Mouse (Mus musculus): Measurements from ENCODE around the gene Pa2g4. TPM values are rescaled to one million over a fixed set of nuclear protein-coding genes. Genes with fewer than 3 reads are reported as not detected.

Pa2g4 gene
- polyA plus RNA-seq, 2 experiments: 113 to 163 TPM

DNA sequence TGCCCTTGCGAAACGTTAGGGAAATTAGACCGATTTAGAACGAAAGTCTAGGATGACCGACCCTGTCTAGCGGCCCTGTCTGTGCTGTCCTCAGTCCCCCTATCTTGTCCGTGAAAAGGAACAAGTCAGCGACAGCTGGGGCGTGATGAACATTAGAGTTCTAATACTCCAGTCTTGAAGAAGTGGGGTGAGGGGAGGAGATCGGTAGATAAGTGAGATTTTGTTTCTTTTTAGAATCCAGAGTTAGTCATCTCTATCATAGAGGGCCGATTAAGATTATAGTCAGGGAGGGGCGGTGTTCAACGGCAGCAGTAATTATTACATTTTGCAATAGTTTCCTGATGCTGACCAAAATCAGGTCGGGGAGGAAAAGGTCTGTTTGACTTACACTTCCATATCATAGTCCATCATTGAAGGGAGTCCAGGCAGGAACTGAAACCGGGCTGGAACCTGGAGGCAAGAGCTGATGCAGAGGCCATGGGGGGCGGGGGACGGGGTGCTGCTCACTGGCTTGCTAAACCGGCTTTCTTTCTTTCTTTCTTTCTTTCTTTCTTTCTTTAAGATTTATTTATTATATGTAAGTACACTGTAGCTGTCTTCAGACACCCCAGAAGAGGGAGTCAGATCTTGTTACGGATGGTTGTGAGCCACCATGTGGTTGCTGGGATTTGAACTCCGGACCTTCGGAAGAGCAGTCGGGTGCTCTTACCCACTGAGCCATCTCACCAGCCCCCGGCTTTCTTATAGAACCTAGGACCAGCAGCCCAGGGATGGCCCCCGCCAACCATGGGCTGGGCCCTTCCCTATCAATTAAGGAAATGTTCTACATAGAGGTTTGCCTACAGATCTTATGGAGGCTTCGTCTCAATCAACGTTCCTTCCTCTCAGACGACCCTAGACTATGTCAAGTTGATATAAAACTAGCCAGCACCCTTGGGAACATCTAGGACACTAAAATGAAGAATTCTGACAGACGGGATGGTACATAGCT lies 39.1 kb downstream of the Pa2g4 start:
- no peaks in the 10 kb centered on the region for H3K36me3 ChIP-seq (replicated peaks; ENCODE audit: control insufficient read depth, insufficient read depth, low read depth)
- H3K4me2 ChIP-seq (ENCODE audit: low read depth): peak overlapping the region; percentile 97
- H3K9me3 ChIP-seq (ENCODE audit: control insufficient read depth, low read length): no peaks in the 10 kb centered on the region
- ATAC-seq (ENCODE audit: insufficient read depth): peak; percentile 30; the same call in 1 of the 2 replicates
- TF ChIP-seq EP300 (IDR thresholded peaks at IDR 0.05; ENCODE audit: low read depth): no peak; the same call in 1 of the 2 replicates
- TF ChIP-seq CTCF (IDR thresholded peaks at IDR 0.05; ENCODE audit: low read depth): no peak
- H3K4me1 ChIP-seq (replicated peaks; ENCODE audit: control insufficient read depth in 2 of 2, insufficient read depth in 2 of 2, low read length in 1 of 2): peaks cover 11 to 18% of the 10 kb centered on the region in 2 experiments
- H3K4me3 ChIP-seq (ENCODE audit: insufficient read depth in 1 of 2, low read depth in 2 of 2, low read length in 2 of 2): peak overlapping the region; percentile 67 to 82
- DNase-seq (ENCODE audit: low read depth in 3 of 3, low spot score in 3 of 3): no peak
- H3K27ac ChIP-seq: peak overlapping the region; percentile 78
- H3K9ac ChIP-seq (replicated peaks): peak overlapping the region; percentile 75
- 22% methylated on average over 28 of the region's 28 CpGs for WGBS (ENCODE audit: insufficient replicate concordance)
- H3K27me3 ChIP-seq (ENCODE audit: control insufficient read depth, insufficient read depth, low read length): no peaks in the 10 kb centered on the region

DNA sequence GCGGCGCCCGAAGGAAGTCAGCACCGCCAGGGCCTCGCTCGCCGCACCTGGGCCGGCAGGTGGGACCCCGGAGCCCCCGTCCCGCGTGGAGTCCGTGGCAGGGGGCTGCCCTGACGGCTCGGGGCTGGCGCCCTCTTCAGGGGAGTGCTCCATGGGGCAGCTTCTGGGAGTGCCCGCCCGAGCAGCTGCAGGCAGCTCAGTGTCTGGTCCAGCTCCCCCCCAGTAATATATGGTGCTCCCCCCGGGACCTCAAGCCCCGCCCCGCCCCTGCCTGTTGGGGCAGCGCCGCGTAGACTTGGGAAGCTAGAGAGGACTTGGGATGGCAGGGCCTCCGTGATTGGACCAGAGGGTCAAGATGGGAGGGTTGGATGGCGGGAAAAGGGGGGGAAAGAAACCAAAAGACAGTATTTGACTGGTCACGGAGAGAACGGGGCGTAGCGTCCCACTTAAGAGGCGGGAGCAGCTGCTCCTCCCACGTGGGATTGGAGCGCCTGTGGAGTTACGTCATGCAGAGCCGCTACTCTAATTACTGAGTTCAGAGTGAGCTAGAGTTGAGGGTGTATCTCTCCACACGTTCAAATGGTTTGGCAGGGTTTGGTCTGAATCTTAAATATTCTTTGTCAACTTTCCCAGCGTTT lies 40.0 kb downstream of the Pa2g4 start, which contains the start of gene Esyt1:
Gene Esyt1 (minus strand): TSS at position 201 of the 638 bp plus-strand sequence.
- DNase-seq (ENCODE audit: low read depth in 3 of 3, low spot score in 3 of 3) (peak; percentile 99), ATAC-seq (ENCODE audit: insufficient read depth) (peak; percentile 94)
- WGBS (ENCODE audit: insufficient replicate concordance): under 1% methylated on average over 37 of the region's 37 CpGs
- Histone ChIP-seq H3K9me3 (ENCODE audit: control insufficient read depth, low read length) (no peaks in the 10 kb centered on the region), H3K4me1 (replicated peaks; ENCODE audit: control insufficient read depth in 2 of 2, insufficient read depth in 2 of 2, low read length in 1 of 2) (peaks cover 11 to 18% of the 10 kb centered on the region in 2 experiments), H3K36me3 (replicated peaks; ENCODE audit: control insufficient read depth, insufficient read depth, low read depth) (no peaks in the 10 kb centered on the region), H3K27me3 (ENCODE audit: control insufficient read depth, insufficient read depth, low read length) (no peaks in the 10 kb centered on the region), H3K27ac (peak within 1 kb of the TSS; percentile 81), H3K4me2 (ENCODE audit: low read depth) (peak within 1 kb of the TSS; percentile 97), H3K9ac (replicated peaks) (peak within 1 kb of the TSS; percentile 86), H3K4me3 (ENCODE audit: insufficient read depth in 1 of 2, low read depth in 2 of 2, low read length in 2 of 2) (peak within 1 kb of the TSS; percentile 67 to 82)
- TF ChIP-seq EP300 (IDR thresholded peaks at IDR 0.05; ENCODE audit: low read depth) (no peak), CTCF (IDR thresholded peaks at IDR 0.05; ENCODE audit: low read depth) (peak; percentile 47)

DNA sequence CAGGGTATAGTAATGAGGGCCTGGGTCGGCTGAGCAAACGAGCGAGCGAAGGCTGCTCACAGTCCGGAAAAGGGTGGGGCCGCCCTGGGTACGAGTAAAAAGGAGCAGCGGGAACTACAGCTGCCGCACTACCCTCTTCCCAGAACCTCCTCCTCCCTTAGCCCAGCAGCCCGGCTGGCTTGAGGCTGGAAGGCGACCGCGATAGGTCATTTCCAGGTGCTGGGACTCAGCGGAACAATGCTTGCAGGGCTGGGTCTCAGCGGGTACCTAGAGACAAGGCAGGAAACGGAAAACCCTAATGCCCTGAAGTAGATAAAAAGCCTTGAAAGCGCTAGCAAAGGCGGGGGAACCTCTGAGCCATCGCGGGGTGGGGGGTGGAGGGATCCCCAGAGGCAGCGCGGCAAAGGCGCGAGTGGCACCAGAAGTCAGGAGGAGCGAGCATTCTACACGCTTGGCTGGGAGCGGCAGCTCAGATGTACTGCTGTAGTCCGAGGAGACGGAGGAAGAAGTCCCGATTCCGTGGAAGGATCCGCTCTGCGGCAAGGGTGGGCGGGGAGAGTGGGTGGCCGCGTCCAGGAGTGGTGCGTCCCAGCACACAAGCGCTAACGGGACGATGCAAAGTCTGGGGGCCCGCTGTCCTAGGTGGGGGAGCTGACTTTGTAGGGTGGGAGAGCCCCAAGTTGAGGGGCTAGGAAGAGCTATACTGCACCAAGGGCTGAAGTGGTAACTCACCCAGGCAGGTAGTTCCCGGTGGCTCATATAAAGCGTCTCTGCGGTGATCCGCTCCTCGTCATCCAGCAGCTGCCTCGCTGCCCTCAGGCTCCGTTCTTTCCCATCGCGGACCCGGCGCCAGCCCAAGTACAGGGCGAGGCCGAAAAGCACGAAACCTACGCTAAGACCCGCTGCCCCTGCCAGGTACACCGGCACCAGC lies 40.8 kb downstream of the Pa2g4 start:
- Histone ChIP-seq H3K27me3 (ENCODE audit: control insufficient read depth, insufficient read depth, low read length) (no peaks in the 10 kb centered on the region), H3K9ac (replicated peaks) (peak overlapping the region; percentile 86), H3K4me1 (replicated peaks; ENCODE audit: control insufficient read depth in 2 of 2, insufficient read depth in 2 of 2, low read length in 1 of 2) (peaks cover 11 to 18% of the 10 kb centered on the region in 2 experiments), H3K9me3 (ENCODE audit: control insufficient read depth, low read length) (no peaks in the 10 kb centered on the region), H3K4me3 (ENCODE audit: insufficient read depth in 1 of 2, low read depth in 2 of 2, low read length in 2 of 2) (peak overlapping the region; percentile 67 to 82), H3K36me3 (replicated peaks; ENCODE audit: control insufficient read depth, insufficient read depth, low read depth) (no peaks in the 10 kb centered on the region; the same call in 1 of the 2 replicates), H3K27ac (peak overlapping the region; percentile 81), H3K4me2 (ENCODE audit: low read depth) (peak overlapping the region; percentile 97)
- TF ChIP-seq EP300 (IDR thresholded peaks at IDR 0.05; ENCODE audit: low read depth) (no peak), CTCF (IDR thresholded peaks at IDR 0.05; ENCODE audit: low read depth) (no peak; the same call in 1 of the 2 replicates)
- ATAC-seq (ENCODE audit: insufficient read depth) (peak; percentile 35), DNase-seq (ENCODE audit: low read depth in 3 of 3, low spot score in 3 of 3) (peak in 1 of 3 experiments; percentile 47)
- WGBS (ENCODE audit: insufficient replicate concordance): under 1% methylated on average over 58 of the region's 58 CpGs

DNA sequence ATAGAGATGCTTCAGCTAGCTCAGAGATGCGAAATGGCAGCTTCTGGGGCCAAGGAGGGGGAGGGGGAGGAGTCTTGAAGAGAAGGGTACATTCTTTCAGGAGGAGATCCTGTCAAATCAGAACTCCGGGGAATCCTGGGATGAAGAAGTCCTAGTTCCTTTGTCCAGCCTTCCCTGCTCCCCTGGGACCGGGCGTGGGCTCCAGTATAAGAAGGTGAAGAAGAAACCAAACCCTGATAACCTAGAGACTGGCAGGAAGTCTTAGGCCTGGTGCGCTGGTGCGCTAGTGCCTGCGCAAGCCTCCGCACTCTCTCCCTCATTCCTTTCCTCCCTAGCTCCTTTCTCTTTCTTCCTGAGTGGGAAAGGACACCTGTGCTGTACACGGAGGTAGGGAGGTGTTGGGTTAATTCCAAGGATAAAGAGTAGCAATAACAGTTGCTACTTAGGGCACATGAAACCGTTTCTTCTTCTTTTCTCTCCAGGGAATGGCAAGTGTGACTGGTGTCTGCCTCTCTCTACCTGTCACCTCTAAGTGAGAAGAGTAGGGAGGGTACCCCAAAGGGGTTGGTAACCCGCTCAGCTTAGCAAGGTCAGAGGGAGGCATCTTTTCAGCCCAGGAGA lies 41.6 kb downstream of the Pa2g4 start:
- Histone ChIP-seq H3K9ac (replicated peaks) (peak overlapping the region; percentile 86), H3K4me2 (ENCODE audit: low read depth) (peak overlapping the region; percentile 97), H3K27ac (peak overlapping the region; percentile 81; the same call in 1 of the 2 replicates), H3K36me3 (replicated peaks; ENCODE audit: control insufficient read depth, insufficient read depth, low read depth) (no peaks in the 10 kb centered on the region; the same call in 1 of the 2 replicates), H3K27me3 (ENCODE audit: control insufficient read depth, insufficient read depth, low read length) (no peaks in the 10 kb centered on the region), H3K4me3 (ENCODE audit: insufficient read depth in 1 of 2, low read depth in 2 of 2, low read length in 2 of 2) (peak overlapping the region; percentile 67 to 82), H3K4me1 (replicated peaks; ENCODE audit: control insufficient read depth in 2 of 2, insufficient read depth in 2 of 2, low read length in 1 of 2) (peaks cover 11 to 18% of the 10 kb centered on the region in 2 experiments), H3K9me3 (ENCODE audit: control insufficient read depth, low read length) (no peaks in the 10 kb centered on the region)
- no peak for ATAC-seq (ENCODE audit: insufficient read depth)
- DNase-seq (ENCODE audit: low read depth in 3 of 3, low spot score in 3 of 3): no peak
- TF ChIP-seq EP300 (IDR thresholded peaks at IDR 0.05; ENCODE audit: low read depth): no peak
- no peak for TF ChIP-seq CTCF (IDR thresholded peaks at IDR 0.05; ENCODE audit: low read depth)
- 14% methylated on average over 11 of the region's 11 CpGs for WGBS (ENCODE audit: insufficient replicate concordance)

All from liver, embryonic 14.5 days (tissue).